Mouse (Mus musculus) heart, adult 2 months (tissue): Measurements from ENCODE around the gene Fzd5. TPM values are rescaled to one million over a fixed set of nuclear protein-coding genes. Genes with fewer than 3 reads are reported as not detected.

ENCODE experiments used
- DNase-seq, 2 experiments: peaks; one replicate each; pipeline ENCODE4 v3.0.0; 2021
- H3K27ac ChIP-seq: fragments of 200-600 bp; 2 replicates; pipeline ENCODE4 v1.8.1; 2022
- H3K27me3 ChIP-seq: fragments of 200-500 bp; 2 replicates; pipeline ENCODE4 v1.6.1; 2012; ENCODE audit warnings: mild to moderate bottlenecking, low read length, inconsistent platforms, mixed read lengths; ENCODE audit not compliant: control insufficient read depth, insufficient read depth
- H3K36me3 ChIP-seq: fragments of 200-500 bp; 2 replicates; pipeline ENCODE4 v1.6.1; 2012; ENCODE audit warnings: low read length, inconsistent platforms; ENCODE audit not compliant: control insufficient read depth, insufficient read depth
- H3K4me1 ChIP-seq: fragments of 200-500 bp; 2 replicates; pipeline ENCODE4 v1.6.1; 2011; ENCODE audit warnings: low read length; ENCODE audit not compliant: control insufficient read depth, insufficient read depth
- H3K4me3 ChIP-seq: fragments of 200-600 bp; 2 replicates; pipeline ENCODE4 v1.8.1; 2022
- H3K79me2 ChIP-seq: fragments of 200-500 bp; replicated peaks from 2 replicates; pipeline ENCODE4 v1.6.1; 2012; ENCODE audit warnings: mild to moderate bottlenecking, inconsistent platforms, low read length, moderate library complexity, mixed read lengths; ENCODE audit not compliant: control insufficient read depth, insufficient read depth
- H3K9ac ChIP-seq: fragments of 200-500 bp; 2 replicates; pipeline ENCODE4 v1.6.1; 2012; ENCODE audit warnings: low read depth, mild to moderate bottlenecking, control low read depth, inconsistent platforms, low read length, mixed read lengths
- CTCF ChIP-seq: fragments of 200-600 bp; IDR thresholded peaks from 2 replicates; pipeline ENCODE4 v1.8.1; 2022; ENCODE audit warnings: antibody characterized with exemption, mild to moderate bottlenecking, moderate library complexity
- EP300 ChIP-seq: fragments of 200-500 bp; IDR thresholded peaks from 2 replicates; pipeline ENCODE4 v1.6.1; 2011; ENCODE audit warnings: low read depth, low read length, control low read depth; ENCODE audit not compliant: insufficient read depth
- POLR2A ChIP-seq: fragments of 200-500 bp; IDR thresholded peaks from 2 replicates; pipeline ENCODE4 v1.6.1; 2011; ENCODE audit warnings: mild to moderate bottlenecking, low read depth, low read length, control low read depth; ENCODE audit not compliant: insufficient read depth
- WGBS: fragments of 180-500 bp; shearing (Covaris S2); methylation state at CpG from one replicate; pipeline ENCODE4 v1.1.7; 2018; 5-methylcytosine and 5-hydroxymethylcytosine counted together
- intact Hi-C: fragments of 180-260 bp; cut with DNase I; formaldehyde crosslinking; loops from one replicate; pipeline ENCODE4 v1.15.1; 2025
- polyA plus RNA-seq: library from polyadenylated mRNA; depleted of rRNA; stranded (reverse); fragments of >200 nt; gene quantifications from 2 replicates; pipeline ENCODE4 v1.2.3, GENCODE M21; 2012; rRNA removed
- total RNA-seq, 2 experiments: library from RNA; stranded (reverse); gene quantifications; 2 replicates each; pipeline ENCODE4 v1.2.3; 2021

The Fzd5 gene
- total and polyA plus RNA-seq, 3 experiments: 3.2 to 4.4 (median 3.6) TPM

DNA sequence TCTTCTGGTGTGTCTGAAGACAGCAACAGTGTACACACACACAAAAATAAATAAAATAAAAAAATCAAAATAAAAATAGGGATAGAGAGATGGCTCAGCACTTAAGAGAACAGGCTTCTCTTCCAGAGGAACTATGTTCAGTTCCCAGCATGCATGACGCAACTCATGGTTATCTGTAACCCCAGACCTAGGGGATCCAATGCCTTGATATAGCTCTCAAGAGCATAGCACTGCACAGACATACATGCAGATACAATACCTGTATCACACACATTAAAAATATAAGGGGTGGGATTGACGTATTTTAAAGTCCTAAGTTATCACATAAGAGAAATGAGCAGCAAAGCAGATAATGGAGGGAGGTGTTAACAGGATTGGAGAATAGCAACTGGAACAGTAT is 53.1 kb downstream of the Fzd5 start:
- TF ChIP-seq CTCF (no peak), EP300 (no peak), POLR2A (no peak)
- Histone ChIP-seq H3K79me2 (no peaks in the 10 kb centered on the region), H3K27me3 (no peaks in the 10 kb centered on the region), H3K9ac (no peak overlapping the region), H3K4me1 (no peaks in the 10 kb centered on the region), H3K4me3 (no peak overlapping the region), H3K27ac (no peak overlapping the region), H3K36me3 (no peaks in the 10 kb centered on the region)
- 88% methylated on average over 2 of the region's 2 CpGs for WGBS
- DNase-seq: no peak
- intact Hi-C loops: no loop called here

DNA sequence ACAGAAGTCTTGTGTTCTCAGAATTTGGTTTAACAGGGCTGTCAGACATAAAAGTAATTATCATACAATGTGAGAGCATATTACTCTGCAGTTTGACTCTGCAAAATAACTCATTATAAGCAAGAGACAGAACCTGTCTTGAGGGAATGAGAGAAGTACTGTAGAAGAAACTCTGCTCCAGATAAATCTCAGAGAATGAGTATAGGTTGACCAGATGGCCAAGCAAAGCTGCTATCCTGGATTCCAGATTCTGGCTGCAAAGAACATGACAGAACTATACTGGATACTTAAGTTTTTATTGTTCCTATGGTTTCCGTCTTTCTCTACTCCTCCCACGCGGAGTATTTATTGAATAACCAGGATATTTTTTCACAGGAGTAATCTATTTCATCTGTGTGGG is 54.5 kb downstream of the Fzd5 start:
- WGBS: 92% methylated on average over 3 of the region's 3 CpGs
- intact Hi-C loops: no loop called here
- Histone ChIP-seq H3K4me3 (no peak overlapping the region), H3K27me3 (no peaks in the 10 kb centered on the region), H3K27ac (no peak overlapping the region), H3K9ac (no peak overlapping the region), H3K4me1 (no peaks in the 10 kb centered on the region), H3K79me2 (no peaks in the 10 kb centered on the region), H3K36me3 (no peaks in the 10 kb centered on the region)
- DNase-seq: no peak
- TF ChIP-seq POLR2A: no peak
- TF ChIP-seq CTCF: no peak
- no peak for TF ChIP-seq EP300

DNA sequence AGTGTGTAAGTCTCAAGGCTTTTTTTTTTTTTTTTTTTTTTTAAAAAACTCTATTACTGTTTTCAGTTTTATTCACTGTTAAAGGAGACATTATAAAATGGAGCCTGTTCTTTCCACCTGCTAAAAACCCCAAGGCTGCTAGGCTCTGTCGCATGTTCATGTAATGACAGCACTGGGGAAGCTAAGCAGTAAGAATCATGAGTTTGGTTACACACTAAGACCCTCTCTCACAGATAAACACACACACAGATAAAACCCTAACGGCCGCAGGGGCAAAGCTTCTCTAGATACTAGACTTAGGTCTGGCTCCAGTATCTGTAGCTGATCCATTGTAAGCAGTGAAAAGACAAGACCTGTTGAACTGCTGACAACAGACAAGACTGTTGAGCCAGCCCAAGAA is 56.1 kb downstream of the Fzd5 start:
- intact Hi-C loops: no loop called here
- no peak for DNase-seq
- no peaks in the 10 kb centered on the region for H3K4me1 ChIP-seq
- H3K4me3 ChIP-seq: no peak overlapping the region
- no peak overlapping the region for H3K27ac ChIP-seq
- no peaks in the 10 kb centered on the region for H3K27me3 ChIP-seq
- H3K9ac ChIP-seq: no peak overlapping the region
- no peaks in the 10 kb centered on the region for H3K79me2 ChIP-seq
- 73% methylated on average over 3 of the region's 3 CpGs for WGBS
- TF ChIP-seq CTCF: no peak
- TF ChIP-seq POLR2A: no peak
- TF ChIP-seq EP300: no peak
- H3K36me3 ChIP-seq: no peaks in the 10 kb centered on the region

Other genes starting within 250 kb of the Fzd5 start
- gene Creb1, start 205.1 kb downstream of the Fzd5 start, total RNA-seq: 10 to 100 TPM; 25.2 to 28.8 TPM
- gene Creb1, start 205.1 kb downstream of the Fzd5 start, polyA plus RNA-seq: 7.5 and 11.9 TPM in 2 replicates
- 1 to 10 TPM; 7.0 to 8.2 TPM for gene Mettl21a, start 120.5 kb downstream of the Fzd5 start, total RNA-seq
- gene Mettl21a, start 120.5 kb downstream of the Fzd5 start, polyA plus RNA-seq: 5.0 and 8.0 TPM in 2 replicates
- gene Ccnyl1, start 47.3 kb downstream of the Fzd5 start, total RNA-seq: 10 to 100 TPM; 12.5 to 18.6 TPM
- 16.0 and 20.6 TPM in 2 replicates for gene Ccnyl1, start 47.3 kb downstream of the Fzd5 start, polyA plus RNA-seq
- gene Plekhm3, start 219.1 kb upstream of the Fzd5 start, total RNA-seq: 1 to 10 TPM; 6.8 to 6.9 TPM
- 3.3 and 4.7 TPM in 2 replicates for gene Plekhm3, start 219.1 kb upstream of the Fzd5 start, polyA plus RNA-seq